Mouse (Mus musculus) sigmoid colon, adult 10 weeks (tissue): ENCODE data around the gene Lima1. TPM values are rescaled to one million over a fixed set of nuclear protein-coding genes. Genes with fewer than 3 reads are reported as not detected.

Experiments used
- polyA plus RNA-seq: library from polyadenylated mRNA; stranded (reverse); fragments of 350-450 nt; fragmentation: Illumina TruSeq; extraction: RNeasy Lipid Tissue Mini Kit (QIAGEN cat#74804); gene quantifications from one replicate; pipeline ENCODE4 v1.2.3, GENCODE M21; 2014; ENCODE audit warnings: low read depth, low replicate concordance

The Lima1 gene
- 205 TPM for polyA plus RNA-seq

DNA sequence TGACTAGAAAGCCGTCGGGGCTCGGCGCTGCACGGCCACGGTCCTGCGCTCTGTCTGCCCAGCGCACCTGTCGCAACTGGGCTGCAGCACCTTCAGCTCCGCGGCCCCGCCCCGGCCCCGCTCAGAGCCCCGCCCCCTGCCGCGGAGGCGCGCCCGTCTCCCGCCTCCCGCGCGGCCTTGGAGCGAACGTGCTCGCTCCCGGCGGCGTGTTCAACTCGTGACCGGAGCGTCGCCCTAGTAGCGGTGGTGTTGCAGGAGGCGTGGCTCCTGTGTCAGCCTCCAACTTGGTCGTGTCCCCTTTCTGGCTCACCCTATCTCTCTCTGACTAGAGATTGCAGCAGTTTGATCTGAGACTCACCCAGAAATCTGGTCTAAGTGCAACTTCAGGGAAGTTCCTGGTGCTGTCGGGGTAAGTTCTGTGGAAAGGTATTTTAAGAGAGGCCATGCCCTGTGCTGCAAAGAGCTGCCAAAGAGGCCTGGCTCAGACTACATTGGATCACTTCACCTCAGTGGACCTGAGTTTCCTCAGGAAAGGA lies at the start of gene Lima1:
Gene Lima1, minus strand, starts transcription at position 123 of the 536 bp plus-strand sequence.

DNA sequence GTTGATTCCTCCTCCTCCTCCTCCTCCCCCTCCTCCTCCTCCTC lies 102.6 kb downstream of the Lima1 start, which contains the start of gene Cers5:
Gene Cers5, minus strand, starts transcription at position 5 of the 44 bp plus-strand sequence.

Other genes with a start within 250 kb of the Lima1 start
- gene Racgap1, start 223.8 kb downstream of the Lima1 start, polyA plus RNA-seq: 11.0 TPM
- not detected for gene Asic1, start 205.1 kb downstream of the Lima1 start, polyA plus RNA-seq
- 6.2 TPM for gene Smarcd1, start 173.3 kb downstream of the Lima1 start, polyA plus RNA-seq
- not detected for gene Gm17349, start 170.0 kb downstream of the Lima1 start, polyA plus RNA-seq
- 0.66 TPM for gene Gpd1, start 157.9 kb downstream of the Lima1 start, polyA plus RNA-seq
- gene Cox14, start 149.8 kb downstream of the Lima1 start, polyA plus RNA-seq: 31.6 TPM
- gene Cers5, start 102.6 kb downstream of the Lima1 start, polyA plus RNA-seq: 62.7 TPM
- gene Fam186a, start 91.6 kb upstream of the Lima1 start, polyA plus RNA-seq: not detected
- gene Larp4, start 94.6 kb upstream of the Lima1 start, polyA plus RNA-seq: 122 TPM
- gene Dip2b, start 163.2 kb upstream of the Lima1 start, polyA plus RNA-seq: 7.4 TPM